Mouse (Mus musculus) small intestine, adult 2 months (tissue): ENCODE measurements around the gene Bcl2l13. TPM values are rescaled to one million over a fixed set of nuclear protein-coding genes. Genes with fewer than 3 reads are reported as not detected.
"Not testable (repeated sequence)": the region's sequence is repeated elsewhere in the genome, so short reads cannot be mapped to it uniquely, and the experiment has no call there.

Experiments used
- H3K27ac ChIP-seq: fragments of 200-500 bp; 2 replicates; pipeline ENCODE4 v1.5.1; 2012; ENCODE audit warnings: low read depth, low read length, control low read depth, inconsistent platforms; ENCODE audit not compliant: insufficient read depth
- H3K27me3 ChIP-seq: fragments of 200-500 bp; 2 replicates; pipeline ENCODE4 v1.6.1; 2012; ENCODE audit warnings: mild to moderate bottlenecking, moderate library complexity, low read length, inconsistent platforms; ENCODE audit not compliant: control insufficient read depth, insufficient read depth
- H3K36me3 ChIP-seq: fragments of 200-500 bp; 2 replicates; pipeline ENCODE4 v1.6.1; 2012; ENCODE audit warnings: mild to moderate bottlenecking, low read length, control low read depth, inconsistent platforms; ENCODE audit not compliant: control insufficient read depth, insufficient read depth
- H3K4me1 ChIP-seq: fragments of 200-500 bp; 2 replicates; pipeline ENCODE4 v1.6.1; 2012; ENCODE audit warnings: low read length, inconsistent platforms, mixed read lengths; ENCODE audit not compliant: control insufficient read depth, insufficient read depth, insufficient read length
- H3K4me3 ChIP-seq: fragments of 200-500 bp; 2 replicates; pipeline ENCODE4 v1.5.1; 2012; ENCODE audit warnings: low read depth, mild to moderate bottlenecking, control low read depth, inconsistent platforms, low read length, moderate library complexity
- CTCF ChIP-seq: fragments of 200-500 bp; IDR thresholded peaks from 2 replicates; pipeline ENCODE4 v1.5.1; 2012; ENCODE audit warnings: low read depth, mild to moderate bottlenecking, control low read depth, inconsistent platforms, low read length, moderate library complexity, mixed read lengths; ENCODE audit not compliant: insufficient replicate concordance, insufficient read length; ENCODE audit errors: extremely low read depth
- POLR2A ChIP-seq: fragments of 200-500 bp; IDR thresholded peaks from 2 replicates; pipeline ENCODE4 v1.6.1; 2012; ENCODE audit warnings: low read depth, mild to moderate bottlenecking, control low read depth, inconsistent platforms, low read length, moderate library complexity
- WGBS: fragments of 180-500 bp; shearing (Covaris S2); methylation state at CpG from one replicate; pipeline ENCODE4 v1.1.7; 2018; 5-methylcytosine and 5-hydroxymethylcytosine counted together
- polyA plus RNA-seq: library from polyadenylated mRNA; depleted of rRNA; stranded (reverse); fragments of >200 nt; gene quantifications from 2 replicates; pipeline ENCODE4 v1.2.3, GENCODE M21; 2012

The Bcl2l13 gene
- polyA plus RNA-seq, 1 experiment: 9.3 TPM

- Histone ChIP-seq H3K4me3 (no peak overlapping the region), H3K27me3 (no peaks in the 10 kb centered on the region), H3K27ac (no peak overlapping the region), H3K36me3 (no peaks in the 10 kb centered on the region), H3K4me1 (no peaks in the 10 kb centered on the region)
- TF ChIP-seq CTCF (no peak), POLR2A (no peak)
- 30% methylated on average over 4 of the region's 4 CpGs for WGBS
Measured at GRCm38 (mm10) chr6:120832097-120832496, 3.9 kb upstream of the Bcl2l13 start.

GRCm38 (mm10) chr6:120834766-120835321, 1.2 kb upstream of the Bcl2l13 start:
- Histone ChIP-seq H3K36me3 (no peaks in the 10 kb centered on the region), H3K4me1 (no peaks in the 10 kb centered on the region), H3K27me3 (no peaks in the 10 kb centered on the region), H3K27ac (no peak overlapping the region), H3K4me3 (no peak overlapping the region)
- TF ChIP-seq CTCF: no peak
- no peak for TF ChIP-seq POLR2A
- WGBS: 66% methylated on average over 4 of the region's 4 CpGs

GRCm38 (mm10) chr6:120836389-120837151, 558 bp downstream of the Bcl2l13 start:
- TF ChIP-seq POLR2A (0 out of 2 replicates have a peak, but pooled peaks have one; percentile 7), CTCF (no peak)
- H3K27ac ChIP-seq: peak overlapping the region; percentile 82
- peak overlapping the region; percentile 82 for H3K4me3 ChIP-seq
- no peaks in the 10 kb centered on the region for H3K4me1 ChIP-seq
- no peaks in the 10 kb centered on the region for H3K27me3 ChIP-seq
- WGBS: 4% methylated on average over 37 of the region's 37 CpGs
- no peaks in the 10 kb centered on the region for H3K36me3 ChIP-seq

GRCm38 (mm10) chr6:120837152-120837530, 1.1 kb downstream of the Bcl2l13 start:
- TF ChIP-seq POLR2A (no peak), CTCF (no peak)
- 53% methylated on average over 1 of the region's 1 CpGs for WGBS
- Histone ChIP-seq H3K4me1 (no peaks in the 10 kb centered on the region), H3K27ac (no peak overlapping the region), H3K4me3 (no peak overlapping the region), H3K27me3 (no peaks in the 10 kb centered on the region), H3K36me3 (no peaks in the 10 kb centered on the region)

GRCm38 (mm10) chr6:120840258-120840657, 4.2 kb downstream of the Bcl2l13 start:
- no peaks in the 10 kb centered on the region for H3K27me3 ChIP-seq
- H3K4me3 ChIP-seq: no peak overlapping the region
- TF ChIP-seq POLR2A: no peak
- TF ChIP-seq CTCF: no peak
- no peaks in the 10 kb centered on the region for H3K36me3 ChIP-seq
- H3K27ac ChIP-seq: no peak overlapping the region
- no peaks in the 10 kb centered on the region for H3K4me1 ChIP-seq
- 94% methylated on average over 7 of the region's 7 CpGs for WGBS

GRCm38 (mm10) chr6:120841754-120842153, 5.7 kb downstream of the Bcl2l13 start:
- H3K4me3 ChIP-seq: no peak overlapping the region
- no peaks in the 10 kb centered on the region for H3K4me1 ChIP-seq
- H3K27me3 ChIP-seq: no peaks in the 10 kb centered on the region
- WGBS: 93% methylated on average over 5 of the region's 5 CpGs
- no peaks in the 10 kb centered on the region for H3K36me3 ChIP-seq
- H3K27ac ChIP-seq: no peak overlapping the region
- TF ChIP-seq POLR2A: no peak
- TF ChIP-seq CTCF: no peak

GRCm38 (mm10) chr6:120850720-120851119, 14.7 kb downstream of the Bcl2l13 start:
- H3K4me3 ChIP-seq, H3K4me1 ChIP-seq, H3K27ac ChIP-seq, H3K27me3 ChIP-seq: not testable (repeated sequence)
- H3K36me3 ChIP-seq: peaks cover 12% of the 10 kb centered on the region

GRCm38 (mm10) chr6:120854413-120854812, 18.4 kb downstream of the Bcl2l13 start:
- WGBS: 83% methylated on average over 10 of the region's 10 CpGs
- Histone ChIP-seq H3K36me3 (peaks cover 11% of the 10 kb centered on the region), H3K27ac (no peak overlapping the region), H3K4me1 (peaks cover 3% of the 10 kb centered on the region; the same call in 1 of the 2 replicates), H3K27me3 (no peaks in the 10 kb centered on the region), H3K4me3 (no peak overlapping the region)
- TF ChIP-seq POLR2A (no peak), CTCF (no peak)
